Comparison of ENCODE assay signal across 17 mouse cellular contexts in genomic region chr2:78311766-78312491, GRCm38 (mm10).
DNase-seq lines count a peak whose midpoint lies in the region; ATAC-seq lines count a peak whose summit lies in the region.
"Had no signal": no experiment of that assay in that cellular context is flagged by ENCODE, and none has a peak within 500 bp of the region (broad histone marks: within the 10 kb centered on the region; RNA-seq: fewer than 3 reads in every experiment).

No protein-coding gene starts in this region.

- no peak overlapping the region for H3K4me2 ChIP-seq in hindbrain, embryonic 12.5 days (replicated peaks)
- H3K4me2 ChIP-seq in hindbrain, embryonic 16.5 days (ENCODE audit: low read length): no peak overlapping the region
- H3K4me2 ChIP-seq: liver, embryonic 12.5 days had no signal

- no peaks in the 10 kb centered on the region for H3K9me3 ChIP-seq in hindbrain, embryonic 12.5 days (replicated peaks)
- H3K9me3 ChIP-seq in hindbrain, embryonic 10.5 days: no peaks in the 10 kb centered on the region
- no peaks in the 10 kb centered on the region for H3K9me3 ChIP-seq in hindbrain, embryonic 16.5 days (ENCODE audit: control insufficient read depth, low read length)
- H3K9me3 ChIP-seq: limb, embryonic 10.5 days; liver, embryonic 12.5 days had no signal

- H3K27me3 ChIP-seq in hindbrain, embryonic 12.5 days: no peaks in the 10 kb centered on the region
- no peaks in the 10 kb centered on the region for H3K27me3 ChIP-seq in hindbrain, embryonic 10.5 days (ENCODE audit: insufficient read depth, poor library complexity, severe bottlenecking)
- no peaks in the 10 kb centered on the region for H3K27me3 ChIP-seq in hindbrain, embryonic 16.5 days (replicated peaks; ENCODE audit: control insufficient read depth, insufficient read depth, low read length)
- H3K27me3 ChIP-seq: liver, embryonic 12.5 days had no signal

- no peak for DNase-seq in hindbrain, embryonic 10.5 days (ENCODE audit: low spot score)
- peak; percentile 16 for DNase-seq in cerebellum, adult 11 months
- peak; percentile 19 for DNase-seq in cerebellum, adult 8-10 months
- DNase-seq in urinary bladder, postnatal 36 days (ENCODE audit: low spot score in 2 of 2): no peak
- no peak for DNase-seq in heart, postnatal 36 days
- DNase-seq: adrenal gland, adult 8-10 months; gastrocnemius, adult 2 months; heart, adult 11 months; kidney, adult 9 months; kidney, postnatal 4 days; layer of hippocampus, postnatal 36 days; right cerebral cortex, postnatal 25 days had no signal

- WGBS in hindbrain, embryonic 12.5 days: 75% methylated on average over 13 of the region's 13 CpGs
- WGBS in hindbrain, embryonic 10.5 days: 87% methylated on average over 13 of the region's 13 CpGs
- WGBS in hindbrain, embryonic 16.5 days: 57% methylated on average over 13 of the region's 13 CpGs

- no peak overlapping the region for H3K4me3 ChIP-seq in hindbrain, embryonic 12.5 days
- no peak overlapping the region for H3K4me3 ChIP-seq in hindbrain, embryonic 10.5 days
- no peak overlapping the region for H3K4me3 ChIP-seq in hindbrain, embryonic 16.5 days (ENCODE audit: low read length)
- H3K4me3 ChIP-seq: gastrocnemius, adult 2 months; limb, embryonic 10.5 days; liver, embryonic 12.5 days had no signal

- peak; percentile 63 for ATAC-seq in hindbrain, embryonic 12.5 days (ENCODE audit: low FRiP score)
- ATAC-seq in hindbrain, embryonic 16.5 days: peak; percentile 76
- ATAC-seq: inflammation-experienced regulatory T-cells, adult 6 months; liver, embryonic 12.5 days had no signal

- no peaks in the 10 kb centered on the region for H3K4me1 ChIP-seq in hindbrain, embryonic 12.5 days
- H3K4me1 ChIP-seq in hindbrain, embryonic 10.5 days (replicated peaks): no peaks in the 10 kb centered on the region
- no peaks in the 10 kb centered on the region for H3K4me1 ChIP-seq in hindbrain, embryonic 16.5 days (ENCODE audit: control insufficient read depth, insufficient read depth, low read depth, low read length)
- H3K4me1 ChIP-seq: limb, embryonic 10.5 days; liver, embryonic 12.5 days had no signal

- H3K9ac ChIP-seq in hindbrain, embryonic 12.5 days: no peak overlapping the region
- H3K9ac ChIP-seq in hindbrain, embryonic 16.5 days (ENCODE audit: low read depth, low read length): no peak overlapping the region
- H3K9ac ChIP-seq: liver, embryonic 12.5 days had no signal

- no peaks in the 10 kb centered on the region for H3K36me3 ChIP-seq in hindbrain, embryonic 12.5 days
- no peaks in the 10 kb centered on the region for H3K36me3 ChIP-seq in hindbrain, embryonic 10.5 days
- H3K36me3 ChIP-seq in hindbrain, embryonic 16.5 days (ENCODE audit: control insufficient read depth, insufficient read depth, low read length): no peaks in the 10 kb centered on the region
- H3K36me3 ChIP-seq: limb, embryonic 10.5 days; liver, embryonic 12.5 days had no signal

- intact Hi-C loops in heart, postnatal 36 days (cut with DNase I): no loop called here

- H3K27ac ChIP-seq in hindbrain, embryonic 12.5 days: no peak overlapping the region
- no peak overlapping the region for H3K27ac ChIP-seq in hindbrain, embryonic 10.5 days
- no peak overlapping the region for H3K27ac ChIP-seq in hindbrain, embryonic 16.5 days (ENCODE audit: low read depth, low read length)
- H3K27ac ChIP-seq: gastrocnemius, adult 2 months; limb, embryonic 10.5 days; liver, embryonic 12.5 days had no signal

Comparison
In these comparisons a context has a peak if more than half of its experiments do, and no peak if none do; other contexts are left out.
1. DNase-seq: peak in cerebellum, adult 11 months (single experiment) and cerebellum, adult 8-10 months (single experiment); none in hindbrain, embryonic 10.5 days (single experiment), urinary bladder, postnatal 36 days (0 of 2) and heart, postnatal 36 days (0 of 2).